Mouse (Mus musculus): ENCODE results near the gene Drap1. TPM values are rescaled to one million over a fixed set of nuclear protein-coding genes. Genes with fewer than 3 reads are reported as not detected.
A peak's percentile ranks its signal among the peaks of the same experiment; 100 is the strongest.

The Drap1 gene
- polyA plus RNA-seq, 1 experiment from 2014 or later = 151 TPM

GRCm38 (mm10) chr19:5463212-5463611 is 38.4 kb upstream of the Drap1 start:
- Histone ChIP-seq H3K4me3 (ENCODE audit: low read depth, low read length) (no peak overlapping the region), H3K9ac (ENCODE audit: low read depth, low read length) (no peak overlapping the region), H3K27me3 (replicated peaks; ENCODE audit: control insufficient read depth, insufficient read depth, low read length) (no peaks in the 10 kb centered on the region), H3K4me1 (replicated peaks; ENCODE audit: control insufficient read depth, insufficient read depth, low read length) (peaks cover 8% of the 10 kb centered on the region), H3K4me2 (no peak overlapping the region), H3K27ac (ENCODE audit: low read depth, low read length) (no peak overlapping the region), H3K36me3 (ENCODE audit: control insufficient read depth, insufficient read depth, low read length) (peaks cover 19% of the 10 kb centered on the region), H3K9me3 (ENCODE audit: control insufficient read depth, low read length) (no peaks in the 10 kb centered on the region)
- no peak for ATAC-seq (replicated peaks; ENCODE audit: low FRiP score)
- WGBS = 88% methylated on average over 9 of the region's 9 CpGs
- DNase-seq (ENCODE audit: low spot score) = no peak

DNA sequence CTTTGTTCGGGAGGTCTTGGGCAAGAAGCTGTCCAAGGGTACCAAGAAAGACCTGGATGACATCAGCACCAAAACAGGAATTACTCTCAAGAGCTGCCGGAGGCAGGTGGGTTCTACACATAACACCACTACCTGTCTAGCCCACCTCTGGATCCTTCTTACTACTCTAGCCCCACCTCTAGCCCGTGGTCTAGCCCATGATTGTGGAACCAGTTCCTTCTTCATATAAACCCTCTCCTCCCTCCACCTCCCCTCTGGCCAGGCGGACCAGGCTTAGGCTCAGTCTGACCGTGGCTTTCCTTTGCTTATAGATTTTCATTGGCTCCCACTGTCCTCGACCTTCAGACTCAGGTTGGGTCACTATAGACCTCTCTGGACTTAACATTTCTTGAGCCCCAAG is 36.6 kb upstream of the Drap1 start:
- no peak for ATAC-seq (replicated peaks; ENCODE audit: low FRiP score)
- H3K36me3 ChIP-seq (ENCODE audit: control insufficient read depth, insufficient read depth, low read length) = peaks cover 12% of the 10 kb centered on the region
- no peaks in the 10 kb centered on the region for H3K9me3 ChIP-seq (ENCODE audit: control insufficient read depth, low read length)
- peak overlapping the region; percentile 97 for H3K4me2 ChIP-seq
- no peaks in the 10 kb centered on the region for H3K27me3 ChIP-seq (replicated peaks; ENCODE audit: control insufficient read depth, insufficient read depth, low read length)
- H3K4me3 ChIP-seq (ENCODE audit: low read depth, low read length) = peak overlapping the region; percentile 87
- no peak overlapping the region for H3K27ac ChIP-seq (ENCODE audit: low read depth, low read length)
- 83% methylated on average over 6 of the region's 6 CpGs for WGBS
- no peak for DNase-seq (ENCODE audit: low spot score)
- H3K4me1 ChIP-seq (replicated peaks; ENCODE audit: control insufficient read depth, insufficient read depth, low read length) = peaks cover 17% of the 10 kb centered on the region
- H3K9ac ChIP-seq (ENCODE audit: low read depth, low read length) = peak overlapping the region; percentile 88

DNA sequence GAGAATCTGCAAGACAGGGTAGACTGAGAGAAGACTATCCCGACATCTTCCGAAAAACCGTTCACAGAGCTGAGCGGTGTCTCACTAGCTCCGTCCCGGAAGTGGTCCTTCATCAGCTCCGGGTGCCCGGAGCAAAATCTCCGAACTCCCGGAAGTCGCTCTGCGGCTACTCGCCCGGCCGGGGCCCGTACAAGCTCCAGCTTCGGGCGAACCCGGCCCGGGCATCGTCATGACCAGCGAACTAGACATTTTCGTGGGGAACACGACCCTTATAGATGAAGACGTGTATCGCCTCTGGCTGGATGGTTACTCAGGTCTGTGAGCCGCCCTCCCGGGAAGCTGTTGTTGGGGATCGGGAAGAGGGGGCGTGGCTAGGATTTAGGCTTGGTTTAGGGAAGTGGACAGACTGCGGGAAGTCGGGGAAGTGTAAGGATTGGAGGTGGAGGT is 35.7 kb upstream of the Drap1 start, which contains the start of gene Fibp:
Gene Fibp (plus strand): TSS at position 151 of the 447 bp plus-strand sequence.
- peaks cover 27% of the 10 kb centered on the region for H3K4me1 ChIP-seq (replicated peaks; ENCODE audit: control insufficient read depth, insufficient read depth, low read length)
- ATAC-seq (replicated peaks; ENCODE audit: low FRiP score) (peak; percentile 72), DNase-seq (ENCODE audit: low spot score) (peak; percentile 90)
- H3K4me2 ChIP-seq = peak within 1 kb of the TSS; percentile 97
- H3K27me3 ChIP-seq (replicated peaks; ENCODE audit: control insufficient read depth, insufficient read depth, low read length) = no peaks in the 10 kb centered on the region
- peak within 1 kb of the TSS; percentile 87 for H3K4me3 ChIP-seq (ENCODE audit: low read depth, low read length)
- H3K9ac ChIP-seq (ENCODE audit: low read depth, low read length) = peak within 1 kb of the TSS; percentile 88
- peaks cover 5% of the 10 kb centered on the region; the same call in 1 of the 2 replicates for H3K36me3 ChIP-seq (ENCODE audit: control insufficient read depth, insufficient read depth, low read length)
- peak within 1 kb of the TSS; percentile 56 for H3K27ac ChIP-seq (ENCODE audit: low read depth, low read length)
- WGBS = under 1% methylated on average over 32 of the region's 32 CpGs
- H3K9me3 ChIP-seq (ENCODE audit: control insufficient read depth, low read length) = no peaks in the 10 kb centered on the region

DNA sequence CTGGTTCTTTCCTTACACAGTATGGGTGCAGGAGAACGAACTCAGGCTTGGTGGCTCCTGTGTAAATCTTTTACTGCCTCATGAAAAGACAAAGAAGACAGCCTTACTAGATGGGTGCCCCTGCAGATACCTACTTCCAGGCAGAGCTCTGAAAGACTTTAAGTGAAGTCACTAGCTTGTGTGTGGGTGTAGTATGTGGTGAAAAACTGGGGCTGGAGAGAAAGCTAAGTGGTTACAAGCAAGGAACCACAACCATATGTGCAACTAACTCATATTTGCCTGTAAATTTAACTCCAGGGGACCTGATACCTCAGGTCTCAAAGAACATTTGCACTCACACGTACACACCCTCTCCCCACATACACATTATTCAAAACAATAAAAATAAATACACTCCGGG is 35.1 kb upstream of the Drap1 start:
- no peaks in the 10 kb centered on the region for H3K27me3 ChIP-seq (replicated peaks; ENCODE audit: control insufficient read depth, insufficient read depth, low read length)
- 27% methylated on average over 3 of the region's 3 CpGs for WGBS
- ATAC-seq (replicated peaks; ENCODE audit: low FRiP score) = no peak
- DNase-seq (ENCODE audit: low spot score) = no peak
- H3K4me3 ChIP-seq (ENCODE audit: low read depth, low read length) = peak overlapping the region; percentile 87
- H3K9me3 ChIP-seq (ENCODE audit: control insufficient read depth, low read length) = no peaks in the 10 kb centered on the region
- H3K27ac ChIP-seq (ENCODE audit: low read depth, low read length) = no peak overlapping the region
- H3K9ac ChIP-seq (ENCODE audit: low read depth, low read length) = peak overlapping the region; percentile 88
- peaks cover 5% of the 10 kb centered on the region; the same call in 1 of the 2 replicates for H3K36me3 ChIP-seq (ENCODE audit: control insufficient read depth, insufficient read depth, low read length)
- H3K4me2 ChIP-seq = peak overlapping the region; percentile 97
- H3K4me1 ChIP-seq (replicated peaks; ENCODE audit: control insufficient read depth, insufficient read depth, low read length) = peaks cover 33% of the 10 kb centered on the region

GRCm38 (mm10) chr19:5459019-5459418 is 34.2 kb upstream of the Drap1 start:
- H3K9ac ChIP-seq (ENCODE audit: low read depth, low read length) = no peak overlapping the region
- no peak overlapping the region for H3K4me2 ChIP-seq
- 0 out of 2 replicates have a peak overlapping the region, but pooled peaks have one; percentile 11 for H3K4me3 ChIP-seq (ENCODE audit: low read depth, low read length)
- ATAC-seq (replicated peaks; ENCODE audit: low FRiP score) (no peak), DNase-seq (ENCODE audit: low spot score) (no peak)
- H3K27ac ChIP-seq (ENCODE audit: low read depth, low read length) = no peak overlapping the region
- H3K9me3 ChIP-seq (ENCODE audit: control insufficient read depth, low read length) = no peaks in the 10 kb centered on the region
- H3K4me1 ChIP-seq (replicated peaks; ENCODE audit: control insufficient read depth, insufficient read depth, low read length) = peaks cover 33% of the 10 kb centered on the region
- H3K36me3 ChIP-seq (ENCODE audit: control insufficient read depth, insufficient read depth, low read length) = peaks cover 2% of the 10 kb centered on the region; the same call in 1 of the 2 replicates
- WGBS = 67% methylated on average over 7 of the region's 7 CpGs
- H3K27me3 ChIP-seq (replicated peaks; ENCODE audit: control insufficient read depth, insufficient read depth, low read length) = no peaks in the 10 kb centered on the region

DNA sequence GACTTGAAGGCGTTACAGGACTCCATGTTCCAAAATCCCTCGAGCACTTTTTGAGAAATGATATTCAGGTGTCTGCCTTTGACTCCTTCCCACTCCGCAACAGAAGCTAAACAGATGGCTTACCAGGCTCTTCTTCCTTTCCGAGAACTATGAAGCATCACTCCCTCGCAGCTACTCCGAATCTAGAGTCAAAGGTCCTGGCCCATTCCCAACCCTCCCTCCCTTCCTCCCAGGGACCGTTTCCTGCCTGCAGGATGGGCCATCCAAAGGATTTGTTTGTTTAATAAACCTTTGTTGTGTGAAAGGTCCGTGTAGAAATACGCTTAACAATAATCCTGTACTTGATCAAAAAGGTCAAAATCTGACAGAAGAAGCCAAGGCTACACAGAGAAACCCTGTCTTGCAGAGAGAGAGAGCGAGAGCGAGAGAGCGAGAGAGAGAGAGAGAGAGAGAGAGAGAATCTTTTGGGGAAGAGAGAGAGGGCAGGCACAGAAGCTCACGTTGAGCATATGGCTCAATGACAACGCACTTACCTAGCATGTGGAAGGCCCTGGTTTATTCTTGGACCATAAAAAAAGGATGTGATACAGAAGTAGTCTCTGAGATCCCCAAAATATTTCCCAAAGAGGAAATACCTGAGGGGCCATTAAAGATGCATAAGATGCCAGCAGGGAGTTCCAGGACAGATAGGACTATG is 33.1 kb upstream of the Drap1 start, which contains the start of gene Ccdc85b:
Gene Ccdc85b (minus strand): TSS at position 149 of the 697 bp plus-strand sequence.
- 15% methylated on average over 14 of the region's 14 CpGs for WGBS
- Histone ChIP-seq H3K4me3 (ENCODE audit: low read depth, low read length) (peak within 1 kb of the TSS; percentile 87), H3K27me3 (replicated peaks; ENCODE audit: control insufficient read depth, insufficient read depth, low read length) (no peaks in the 10 kb centered on the region), H3K4me2 (peak within 1 kb of the TSS; percentile 90), H3K9ac (ENCODE audit: low read depth, low read length) (peak within 1 kb of the TSS; percentile 86), H3K27ac (ENCODE audit: low read depth, low read length) (peak within 1 kb of the TSS; percentile 78), H3K9me3 (ENCODE audit: control insufficient read depth, low read length) (no peaks in the 10 kb centered on the region), H3K36me3 (ENCODE audit: control insufficient read depth, insufficient read depth, low read length) (0 out of 2 replicates have a peak, but pooled peaks cover 2% of the 10 kb centered on the region), H3K4me1 (replicated peaks; ENCODE audit: control insufficient read depth, insufficient read depth, low read length) (peaks cover 33% of the 10 kb centered on the region)
- ATAC-seq (replicated peaks; ENCODE audit: low FRiP score) = 0 out of 2 replicates have a peak, but pooled peaks have one; percentile 3
- DNase-seq (ENCODE audit: low spot score) = no peak

- under 1% methylated on average over 70 of the region's 70 CpGs for WGBS
- ATAC-seq (replicated peaks; ENCODE audit: low FRiP score) (peak; percentile 88), DNase-seq (ENCODE audit: low spot score) (peak; percentile 96)
- Histone ChIP-seq H3K36me3 (ENCODE audit: control insufficient read depth, insufficient read depth, low read length) (0 out of 2 replicates have a peak, but pooled peaks cover 2% of the 10 kb centered on the region), H3K4me3 (ENCODE audit: low read depth, low read length) (peak overlapping the region; percentile 87), H3K9ac (ENCODE audit: low read depth, low read length) (peak overlapping the region; percentile 86), H3K4me1 (replicated peaks; ENCODE audit: control insufficient read depth, insufficient read depth, low read length) (peaks cover 33% of the 10 kb centered on the region), H3K9me3 (ENCODE audit: control insufficient read depth, low read length) (no peaks in the 10 kb centered on the region), H3K4me2 (peak overlapping the region; percentile 90), H3K27me3 (replicated peaks; ENCODE audit: control insufficient read depth, insufficient read depth, low read length) (no peaks in the 10 kb centered on the region), H3K27ac (ENCODE audit: low read depth, low read length) (peak overlapping the region; percentile 78)
Measured at GRCm38 (mm10) chr19:5456922-5457745, 32.4 kb upstream of the Drap1 start.

- Histone ChIP-seq H3K27me3 (replicated peaks; ENCODE audit: control insufficient read depth, insufficient read depth, low read length) (no peaks in the 10 kb centered on the region), H3K4me1 (replicated peaks; ENCODE audit: control insufficient read depth, insufficient read depth, low read length) (peaks cover 31% of the 10 kb centered on the region), H3K4me2 (peak overlapping the region; percentile 90), H3K9me3 (ENCODE audit: control insufficient read depth, low read length) (no peaks in the 10 kb centered on the region), H3K4me3 (ENCODE audit: low read depth, low read length) (peak overlapping the region; percentile 87), H3K27ac (ENCODE audit: low read depth, low read length) (peak overlapping the region; percentile 78), H3K9ac (ENCODE audit: low read depth, low read length) (peak overlapping the region; percentile 86), H3K36me3 (ENCODE audit: control insufficient read depth, insufficient read depth, low read length) (0 out of 2 replicates have a peak, but pooled peaks cover 2% of the 10 kb centered on the region)
- 4% methylated on average over 26 of the region's 26 CpGs for WGBS
- ATAC-seq (replicated peaks; ENCODE audit: low FRiP score) (no peak), DNase-seq (ENCODE audit: low spot score) (no peak)
Measured at GRCm38 (mm10) chr19:5456241-5456921, 31.6 kb upstream of the Drap1 start.

Data from liver, embryonic 11.5 days (tissue).